Mouse (Mus musculus) G1E (cell line): ENCODE results near the gene Tmem208. TPM values are rescaled to one million over a fixed set of nuclear protein-coding genes. Genes with fewer than 3 reads are reported as not detected.

Experiments used
- ATAC-seq: 2 replicates; pipeline ENCODE4 v1.8.0; 2016; ENCODE audit warnings: mild to moderate bottlenecking; ENCODE audit not compliant: insufficient number of reproducible peaks, poor library complexity, low FRiP score, severe bottlenecking; ENCODE audit errors: extremely low read depth
- DNase-seq: peaks from one replicate; pipeline ENCODE4 v3.0.0; 2012; ENCODE audit warnings: low spot score
- H3K27me3 ChIP-seq: 2 replicates; pipeline ENCODE4 v1.6.1; 2012; ENCODE audit warnings: mild to moderate bottlenecking, low read length, inconsistent platforms; ENCODE audit not compliant: insufficient read depth
- H3K36me3 ChIP-seq: replicated peaks from 2 replicates; pipeline ENCODE3; 2012; ENCODE audit warnings: mild to moderate bottlenecking, inconsistent platforms
- H3K4me1 ChIP-seq: 2 replicates; pipeline ENCODE4 v1.6.1; 2012; ENCODE audit warnings: low read depth, low read length, inconsistent platforms, mixed read lengths; ENCODE audit not compliant: insufficient read depth
- H3K4me3 ChIP-seq: 2 replicates; pipeline ENCODE4 v1.5.1; 2012; ENCODE audit warnings: low read depth, mild to moderate bottlenecking, inconsistent platforms, low read length, moderate library complexity, mixed read lengths
- H3K9me3 ChIP-seq: replicated peaks from 2 replicates; pipeline ENCODE4 v1.6.1; 2012; ENCODE audit warnings: inconsistent platforms
- CTCF ChIP-seq: IDR thresholded peaks from 2 replicates; pipeline ENCODE4 v1.5.1; 2012; ENCODE audit warnings: low read depth, low read length, inconsistent platforms, mixed read lengths
- GATA1 ChIP-seq: IDR thresholded peaks from 2 replicates; pipeline ENCODE4 v1.6.1; 2012; ENCODE audit warnings: borderline replicate concordance, low read length, inconsistent platforms, mixed read lengths
- GATA2 ChIP-seq: IDR thresholded peaks from 2 replicates; pipeline ENCODE4 v1.6.1; 2012; ENCODE audit warnings: low read depth, low read length, inconsistent platforms, borderline replicate concordance
- POLR2AphosphoS5 ChIP-seq: IDR thresholded peaks from 2 replicates; pipeline ENCODE4 v1.6.1; 2012; ENCODE audit warnings: low read depth, low read length, inconsistent platforms; ENCODE audit not compliant: insufficient replicate concordance
- TAL1 ChIP-seq: conservative IDR thresholded peaks from 2 replicates; pipeline ENCODE4 v1.6.1; 2012; ENCODE audit warnings: low read depth, low read length, inconsistent platforms, mixed read lengths
- polyA plus RNA-seq: library from polyadenylated mRNA; stranded (reverse); fragments of >175 nt; gene quantifications from 2 replicates; pipeline ENCODE4 v1.2.3, GENCODE M21; 2012
- total RNA-seq, 2 experiments: library from RNA; stranded (forward) in 1 of 2; stranded (reverse) in 1 of 2; fragments of 200-1000 nt in 1 of 2; fragments of >200 nt in 1 of 2; fragmentation: Nextera tagmentation in 1 of 2; gene quantifications; 2 replicates each; pipeline ENCODE4 v1.2.3; 2014 to 2017

Tmem208 gene
- total and polyA plus RNA-seq, 3 experiments = 25.2 to 37.8 (median 35.5) TPM

DNA sequence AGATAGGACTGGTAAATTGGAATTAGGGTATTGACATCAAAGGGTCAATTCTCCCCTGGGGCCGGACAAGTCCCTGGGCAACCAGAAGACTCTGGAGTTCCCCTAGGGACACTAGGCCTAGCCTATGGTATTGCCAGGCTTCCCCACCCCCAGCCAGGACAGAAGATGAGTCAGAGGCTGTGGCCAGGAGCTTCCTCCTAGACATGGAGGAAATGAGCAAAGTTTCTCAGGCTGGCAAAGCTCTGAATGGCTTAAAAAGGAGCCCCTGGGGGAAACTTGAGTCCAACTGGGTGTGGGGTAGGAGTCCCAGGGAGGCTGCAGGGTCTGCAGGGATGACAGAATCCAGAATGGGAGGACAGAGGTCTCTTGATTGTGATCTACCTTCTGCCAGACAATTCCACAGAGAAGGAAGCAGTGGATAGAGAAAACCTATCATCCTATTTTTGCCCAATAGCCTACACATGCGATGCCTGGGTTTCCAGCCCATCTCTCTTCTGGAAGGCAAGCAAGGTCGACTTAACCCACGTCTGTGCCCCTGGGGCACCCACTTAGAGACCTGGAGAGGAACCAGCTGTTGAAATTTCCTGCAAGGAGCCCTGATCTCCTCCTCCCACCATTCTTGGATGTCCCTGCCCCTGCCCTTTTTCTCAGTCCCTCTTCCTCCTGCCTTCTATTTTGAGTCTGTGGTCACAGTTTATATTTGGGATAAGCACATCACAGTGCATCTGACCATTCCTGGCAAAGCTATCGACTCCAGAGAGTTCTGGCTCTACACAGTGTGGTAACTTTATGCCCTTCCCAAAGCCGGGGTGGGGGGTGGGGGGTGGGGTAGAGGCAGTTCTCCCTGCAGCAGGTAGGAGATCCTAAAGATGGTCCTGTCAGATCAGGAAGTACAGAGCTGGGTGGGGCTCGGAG lies 19.2 kb downstream of the Tmem208 start:
- Histone ChIP-seq H3K27me3 (peaks cover 30% of the 10 kb centered on the region), H3K9me3 (no peaks in the 10 kb centered on the region), H3K36me3 (peaks cover 12% of the 10 kb centered on the region), H3K4me3 (no peak overlapping the region), H3K4me1 (peaks cover 89% of the 10 kb centered on the region)
- DNase-seq = no peak
- ATAC-seq = no peak
- no peak for TF ChIP-seq TAL1

DNA sequence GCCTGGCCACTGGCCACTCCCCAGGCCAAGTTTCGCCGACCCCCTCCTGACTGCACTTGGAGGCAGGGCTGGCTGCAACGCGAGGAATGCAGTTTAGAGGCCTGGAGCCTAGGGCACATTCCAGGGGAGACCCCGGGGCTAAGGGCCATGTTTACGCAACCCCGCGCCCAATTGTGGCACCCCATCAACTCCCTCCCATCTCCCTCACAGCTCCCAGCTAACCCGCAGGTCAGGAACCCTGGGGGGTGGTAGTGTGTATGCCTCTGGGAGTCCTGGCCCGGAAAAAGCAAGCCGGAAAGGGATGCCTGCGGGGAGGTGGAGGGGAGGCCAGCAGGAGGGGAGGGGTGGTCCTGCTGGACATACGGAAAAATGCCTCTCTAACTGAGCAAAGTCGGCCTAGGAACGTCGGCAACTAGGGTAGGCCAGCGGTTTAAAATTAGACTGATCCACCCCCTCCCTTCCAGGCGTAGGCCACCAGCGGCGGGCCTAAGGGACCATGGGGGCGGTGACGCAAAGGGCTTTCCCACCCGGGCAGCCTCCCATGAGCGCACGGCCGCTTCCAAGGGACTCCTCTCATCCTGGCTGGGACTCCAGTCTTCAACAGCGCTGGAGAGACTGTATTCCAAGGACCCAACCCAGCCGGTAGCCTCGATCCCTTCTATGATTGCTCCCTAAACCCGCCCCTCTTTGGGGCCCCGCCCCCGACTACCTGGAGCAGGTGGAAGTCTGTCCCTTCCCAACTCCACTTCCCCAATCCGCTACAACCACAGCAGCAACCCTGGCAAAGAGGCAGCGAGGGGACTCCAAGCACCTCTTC lies 20.7 kb downstream of the Tmem208 start:
- Histone ChIP-seq H3K4me1 (peaks cover 75% of the 10 kb centered on the region), H3K9me3 (no peaks in the 10 kb centered on the region), H3K27me3 (peaks cover 42% of the 10 kb centered on the region), H3K36me3 (peaks cover 4% of the 10 kb centered on the region), H3K4me3 (peak overlapping the region; percentile 74)
- TF ChIP-seq GATA2 (no peak), POLR2AphosphoS5 (no peak), CTCF (no peak), GATA1 (no peak)
- peak; percentile 35 for DNase-seq
- no peak for ATAC-seq

GRCm38 (mm10) chr8:105347428-105348221 lies 21.5 kb downstream of the Tmem208 start, which contains the start of gene Fhod1:
Gene Fhod1 (minus strand): TSS chr8:105347953.
- TF ChIP-seq POLR2AphosphoS5 = no peak
- no peak for TF ChIP-seq GATA2
- no peak for TF ChIP-seq CTCF
- TF ChIP-seq TAL1 = no peak
- TF ChIP-seq GATA1 = no peak
- H3K4me3 ChIP-seq = peak within 1 kb of the TSS; percentile 74
- H3K9me3 ChIP-seq = no peaks in the 10 kb centered on the region
- peak; percentile 87 for ATAC-seq
- peaks cover 4% of the 10 kb centered on the region for H3K36me3 ChIP-seq
- peaks cover 48% of the 10 kb centered on the region for H3K27me3 ChIP-seq
- DNase-seq = peak; percentile 86
- H3K4me1 ChIP-seq = peaks cover 68% of the 10 kb centered on the region

DNA sequence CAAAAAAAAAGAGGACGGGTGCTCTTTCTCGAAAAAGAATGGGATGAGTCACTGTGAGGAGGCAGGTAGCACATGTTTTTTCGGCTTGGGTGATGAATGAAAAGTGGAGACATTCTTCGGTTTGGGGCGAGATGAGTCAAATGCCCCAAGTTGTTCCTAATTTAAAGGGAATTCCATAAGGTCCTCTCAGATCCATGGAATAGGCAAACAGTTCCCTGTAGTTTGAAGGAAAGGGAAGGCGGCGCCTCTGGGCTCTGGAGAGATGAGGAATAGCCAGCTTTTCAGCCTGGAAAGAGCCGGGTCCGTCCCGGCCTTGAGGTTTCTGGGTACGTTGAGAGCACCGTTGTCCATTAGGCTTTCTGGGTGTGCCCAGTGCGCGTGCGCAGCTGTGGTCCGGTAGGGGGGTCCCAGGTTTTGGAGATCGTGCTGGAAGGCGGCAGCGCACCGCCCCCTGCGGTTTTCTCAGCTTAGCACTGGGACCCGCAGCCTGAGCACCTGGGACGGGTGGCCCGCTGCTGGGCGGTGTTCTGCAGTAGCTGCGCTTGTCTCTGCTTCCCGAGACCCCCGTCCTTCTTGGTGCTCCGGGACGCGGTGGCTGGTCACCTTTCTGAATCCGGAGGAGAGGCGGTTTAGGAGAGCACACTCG lies 22.4 kb downstream of the Tmem208 start, which contains the start of gene Slc9a5:
Gene Slc9a5, plus strand, starts transcription at position 394 of the 646 bp plus-strand sequence.
- DNase-seq (peak; percentile 38), ATAC-seq (no peak)
- Histone ChIP-seq H3K9me3 (no peaks in the 10 kb centered on the region), H3K4me1 (peaks cover 60% of the 10 kb centered on the region), H3K36me3 (peaks cover under 1% of the 10 kb centered on the region), H3K4me3 (peak within 1 kb of the TSS; percentile 74), H3K27me3 (peaks cover 54% of the 10 kb centered on the region)
- TF ChIP-seq TAL1 = no peak
- TF ChIP-seq CTCF = no peak
- TF ChIP-seq GATA1 = no peak
- no peak for TF ChIP-seq POLR2AphosphoS5
- no peak for TF ChIP-seq GATA2

DNA sequence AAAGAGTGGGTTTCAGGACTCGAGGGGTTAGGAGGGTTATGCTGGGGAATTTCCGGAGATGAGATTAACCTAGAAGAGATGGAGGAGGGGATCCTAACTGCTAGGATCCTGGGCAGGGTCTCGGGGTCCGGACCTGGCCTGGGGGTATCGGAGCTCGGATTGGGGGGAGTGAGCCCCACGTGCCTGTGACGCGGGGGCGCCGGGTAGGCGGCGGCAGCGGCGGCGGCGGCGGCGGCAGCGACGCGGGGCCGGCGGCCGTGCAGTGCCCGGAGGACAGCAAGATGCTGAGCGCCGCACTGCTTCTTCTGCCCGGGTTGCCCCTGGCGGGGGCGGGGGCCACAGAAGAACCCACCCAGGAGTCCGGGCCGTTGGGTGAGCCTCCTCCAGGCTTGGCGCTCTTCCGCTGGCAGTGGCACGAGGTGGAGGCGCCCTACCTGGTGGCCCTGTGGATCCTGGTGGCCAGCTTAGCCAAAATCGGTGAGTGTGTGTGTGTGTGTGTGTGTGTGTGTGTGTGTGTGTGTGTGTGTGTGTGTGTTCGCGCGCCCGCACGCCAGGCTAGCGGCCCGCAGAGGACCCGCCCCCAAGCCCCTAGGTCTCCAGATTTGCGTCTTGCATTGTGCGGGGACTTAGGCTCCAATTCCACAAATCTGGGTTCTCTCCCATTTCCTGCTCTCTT lies 23.1 kb downstream of the Tmem208 start:
- DNase-seq (no peak), ATAC-seq (no peak)
- peaks cover 57% of the 10 kb centered on the region for H3K27me3 ChIP-seq
- peaks cover 55% of the 10 kb centered on the region for H3K4me1 ChIP-seq
- H3K9me3 ChIP-seq = no peaks in the 10 kb centered on the region
- peak overlapping the region; percentile 74 for H3K4me3 ChIP-seq
- no peak for TF ChIP-seq TAL1
- no peak for TF ChIP-seq POLR2AphosphoS5
- TF ChIP-seq GATA1 = no peak
- TF ChIP-seq CTCF = no peak
- no peak for TF ChIP-seq GATA2
- no peaks in the 10 kb centered on the region for H3K36me3 ChIP-seq
